Mouse (Mus musculus): ENCODE data around the gene Prss54. TPM values are rescaled to one million over a fixed set of nuclear protein-coding genes. Genes with fewer than 3 reads are reported as not detected.
A peak's percentile ranks its signal among the peaks of the same experiment; 100 is the strongest.

Prss54 gene
- polyA plus RNA-seq, 1 experiment from 2014 or later, result not detected

GRCm38 (mm10) chr8:95549871-95550829 is 26.0 kb downstream of the Prss54 start:
- 65% methylated on average over 16 of the region's 16 CpGs for WGBS
- H3K27ac ChIP-seq, result no peak overlapping the region
- no peaks in the 10 kb centered on the region for H3K27me3 ChIP-seq
- H3K4me1 ChIP-seq, result no peaks in the 10 kb centered on the region
- ATAC-seq (ENCODE audit: insufficient number of reproducible peaks, insufficient read depth, low FRiP score, low TSS enrichment), result no peak
- no peak overlapping the region for H3K4me3 ChIP-seq
- no peaks in the 10 kb centered on the region for H3K9me3 ChIP-seq
- no peaks in the 10 kb centered on the region for H3K36me3 ChIP-seq
- no peak overlapping the region for H3K4me2 ChIP-seq (replicated peaks)
- H3K9ac ChIP-seq, result no peak overlapping the region

DNA sequence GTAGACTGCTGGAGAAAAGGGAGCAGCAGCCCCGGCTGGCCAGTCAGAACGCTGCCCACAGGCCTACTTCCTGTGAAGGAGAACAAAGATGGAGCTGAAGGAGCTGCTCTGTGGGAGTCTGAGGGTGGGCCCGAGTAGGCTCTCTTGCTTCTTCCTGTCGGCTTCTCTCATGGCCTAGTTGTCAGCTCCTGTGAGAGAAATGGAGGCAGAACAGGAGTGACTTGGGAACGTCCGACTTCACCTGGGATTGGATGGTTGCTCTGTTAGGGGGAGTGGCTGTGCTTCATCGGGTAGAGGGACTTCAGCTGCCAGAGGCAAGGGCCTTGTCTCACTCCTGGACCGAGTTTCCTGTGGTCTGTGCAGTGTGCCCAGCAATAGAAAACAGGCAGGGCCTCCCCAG is 28.2 kb downstream of the Prss54 start:
- H3K4me1 ChIP-seq, result no peaks in the 10 kb centered on the region
- no peak overlapping the region for H3K4me2 ChIP-seq (replicated peaks)
- ATAC-seq (ENCODE audit: insufficient number of reproducible peaks, insufficient read depth, low FRiP score, low TSS enrichment), result no peak
- no peak overlapping the region for H3K9ac ChIP-seq
- 59% methylated on average over 8 of the region's 8 CpGs for WGBS
- H3K27me3 ChIP-seq, result no peaks in the 10 kb centered on the region
- H3K4me3 ChIP-seq, result no peak overlapping the region
- no peaks in the 10 kb centered on the region for H3K9me3 ChIP-seq
- H3K27ac ChIP-seq, result no peak overlapping the region
- H3K36me3 ChIP-seq, result no peaks in the 10 kb centered on the region

GRCm38 (mm10) chr8:95546986-95547385 is 29.2 kb downstream of the Prss54 start:
- no peaks in the 10 kb centered on the region for H3K27me3 ChIP-seq
- WGBS, result 86% methylated on average over 4 of the region's 4 CpGs

DNA sequence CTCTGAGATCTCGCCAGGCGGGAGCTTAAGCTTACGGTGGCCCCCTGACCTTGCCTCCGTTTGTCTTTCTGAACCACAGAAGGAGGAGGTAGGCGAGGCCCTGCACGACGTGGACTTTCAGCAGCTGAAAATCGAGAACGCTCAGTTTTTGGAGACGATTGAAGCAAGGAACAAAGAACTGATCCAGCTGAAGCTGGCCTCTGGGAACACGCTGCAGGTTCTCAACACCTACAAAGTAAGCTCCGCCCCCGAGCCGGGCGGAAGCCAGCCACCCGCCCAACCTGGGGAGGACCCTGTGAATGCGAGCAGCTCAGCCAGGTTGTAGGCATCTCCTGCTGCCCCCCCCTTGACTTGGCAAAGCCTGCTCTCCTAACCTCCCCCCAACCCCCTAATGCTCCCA is 30.3 kb downstream of the Prss54 start:
- Histone ChIP-seq H3K9me3 (no peaks in the 10 kb centered on the region), H3K9ac (no peak overlapping the region), H3K27me3 (no peaks in the 10 kb centered on the region), H3K4me1 (no peaks in the 10 kb centered on the region), H3K4me3 (no peak overlapping the region), H3K4me2 (replicated peaks) (no peak overlapping the region), H3K27ac (no peak overlapping the region), H3K36me3 (no peaks in the 10 kb centered on the region)
- ATAC-seq (ENCODE audit: insufficient number of reproducible peaks, insufficient read depth, low FRiP score, low TSS enrichment), result no peak
- WGBS, result 82% methylated on average over 17 of the region's 17 CpGs

More at GRCm38 (mm10) chr8:95546986-95547385, 29.2 kb downstream of the Prss54 start:
- no peaks in the 10 kb centered on the region for H3K36me3 ChIP-seq
- no peak overlapping the region for H3K4me2 ChIP-seq (replicated peaks)
- no peak overlapping the region for H3K9ac ChIP-seq
- no peaks in the 10 kb centered on the region for H3K4me1 ChIP-seq
- ATAC-seq (ENCODE audit: insufficient number of reproducible peaks, insufficient read depth, low FRiP score, low TSS enrichment), result no peak
- no peaks in the 10 kb centered on the region for H3K9me3 ChIP-seq
- no peak overlapping the region for H3K27ac ChIP-seq
- H3K4me3 ChIP-seq, result no peak overlapping the region

GRCm38 (mm10) chr8:95543065-95543464 is 33.1 kb downstream of the Prss54 start:
- Histone ChIP-seq H3K27me3 (no peaks in the 10 kb centered on the region), H3K9ac (no peak overlapping the region), H3K9me3 (no peaks in the 10 kb centered on the region), H3K36me3 (no peaks in the 10 kb centered on the region), H3K4me1 (no peaks in the 10 kb centered on the region), H3K27ac (no peak overlapping the region), H3K4me3 (no peak overlapping the region), H3K4me2 (replicated peaks) (no peak overlapping the region)
- no peak for ATAC-seq (ENCODE audit: insufficient number of reproducible peaks, insufficient read depth, low FRiP score, low TSS enrichment)
- 76% methylated on average over 3 of the region's 3 CpGs for WGBS

DNA sequence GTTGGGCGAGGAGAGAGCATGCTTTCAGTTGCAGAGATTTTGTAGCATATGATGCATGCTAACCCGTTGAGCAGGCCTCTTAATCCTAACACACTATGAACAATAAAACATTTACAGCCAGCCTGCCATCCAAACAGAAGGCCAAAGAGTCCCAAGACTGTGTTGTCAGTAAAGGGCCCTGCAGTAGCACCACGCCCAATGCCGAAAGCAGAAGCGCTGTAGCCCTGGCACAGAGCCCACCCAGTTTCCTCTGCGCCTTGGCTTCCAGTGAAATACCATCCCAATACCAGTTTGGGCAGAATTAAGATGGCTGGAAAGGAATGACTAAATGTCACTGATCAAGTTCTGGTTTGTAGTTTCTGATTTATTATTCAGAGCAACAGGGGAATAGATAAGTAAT is 33.9 kb downstream of the Prss54 start:
- 90% methylated on average over 6 of the region's 6 CpGs for WGBS
- Histone ChIP-seq H3K27me3 (no peaks in the 10 kb centered on the region), H3K4me2 (replicated peaks) (no peak overlapping the region), H3K36me3 (no peaks in the 10 kb centered on the region), H3K9ac (no peak overlapping the region), H3K9me3 (no peaks in the 10 kb centered on the region), H3K4me3 (no peak overlapping the region), H3K27ac (no peak overlapping the region), H3K4me1 (no peaks in the 10 kb centered on the region)
- ATAC-seq (ENCODE audit: insufficient number of reproducible peaks, insufficient read depth, low FRiP score, low TSS enrichment), result no peak

DNA sequence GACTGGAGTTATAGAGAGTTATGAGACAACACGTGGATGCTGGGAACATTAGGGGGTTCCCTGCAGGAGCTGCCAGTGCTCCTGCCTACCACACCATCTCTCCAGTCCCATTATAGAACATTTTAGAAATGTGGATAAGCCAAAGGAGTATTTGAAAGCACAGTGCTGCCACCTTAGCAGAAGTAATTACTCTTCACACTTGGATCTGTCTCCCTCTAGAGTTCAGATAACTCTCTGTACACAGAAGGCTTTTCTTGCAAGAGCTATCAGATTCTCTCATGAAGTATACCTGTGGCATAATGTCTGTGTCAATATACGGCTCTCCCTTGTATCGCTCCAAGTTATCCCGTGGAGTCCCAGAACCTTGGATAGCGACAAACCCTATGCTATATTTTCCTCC is 36.7 kb downstream of the Prss54 start:
- Histone ChIP-seq H3K9ac (no peak overlapping the region), H3K4me1 (no peaks in the 10 kb centered on the region), H3K27me3 (no peaks in the 10 kb centered on the region), H3K9me3 (no peaks in the 10 kb centered on the region), H3K4me2 (replicated peaks) (no peak overlapping the region), H3K36me3 (no peaks in the 10 kb centered on the region), H3K4me3 (no peak overlapping the region), H3K27ac (no peak overlapping the region)
- 82% methylated on average over 5 of the region's 5 CpGs for WGBS
- no peak for ATAC-seq (ENCODE audit: insufficient number of reproducible peaks, insufficient read depth, low FRiP score, low TSS enrichment)

GRCm38 (mm10) chr8:95533584-95534387 is 42.4 kb downstream of the Prss54 start, which contains the start of gene Ccdc113:
Gene Ccdc113 (plus strand): TSS chr8:95534085.
- WGBS, result 9% methylated on average over 33 of the region's 33 CpGs
- H3K27me3 ChIP-seq, result no peaks in the 10 kb centered on the region
- no peaks in the 10 kb centered on the region for H3K36me3 ChIP-seq
- H3K9ac ChIP-seq, result peak within 1 kb of the TSS; percentile 38; the same call in 1 of the 2 replicates
- peak within 1 kb of the TSS; percentile 77 for H3K4me2 ChIP-seq (replicated peaks)
- ATAC-seq (ENCODE audit: insufficient number of reproducible peaks, insufficient read depth, low FRiP score, low TSS enrichment), result peak; percentile 78; the same call in 1 of the 2 replicates
- peaks cover 9% of the 10 kb centered on the region for H3K4me1 ChIP-seq
- H3K27ac ChIP-seq, result no peak within 1 kb of the TSS
- H3K9me3 ChIP-seq, result no peaks in the 10 kb centered on the region
- H3K4me3 ChIP-seq, result peak within 1 kb of the TSS; percentile 44

GRCm38 (mm10) chr8:95532206-95532605 is 43.9 kb downstream of the Prss54 start:
- H3K9me3 ChIP-seq, result no peaks in the 10 kb centered on the region
- no peak overlapping the region for H3K9ac ChIP-seq
- no peak overlapping the region for H3K4me3 ChIP-seq
- 51% methylated on average over 4 of the region's 4 CpGs for WGBS
- no peak overlapping the region for H3K4me2 ChIP-seq (replicated peaks)
- peaks cover 9% of the 10 kb centered on the region for H3K4me1 ChIP-seq
- no peak overlapping the region for H3K27ac ChIP-seq
- H3K36me3 ChIP-seq, result no peaks in the 10 kb centered on the region
- no peak for ATAC-seq (ENCODE audit: insufficient number of reproducible peaks, insufficient read depth, low FRiP score, low TSS enrichment)
- no peaks in the 10 kb centered on the region for H3K27me3 ChIP-seq

DNA sequence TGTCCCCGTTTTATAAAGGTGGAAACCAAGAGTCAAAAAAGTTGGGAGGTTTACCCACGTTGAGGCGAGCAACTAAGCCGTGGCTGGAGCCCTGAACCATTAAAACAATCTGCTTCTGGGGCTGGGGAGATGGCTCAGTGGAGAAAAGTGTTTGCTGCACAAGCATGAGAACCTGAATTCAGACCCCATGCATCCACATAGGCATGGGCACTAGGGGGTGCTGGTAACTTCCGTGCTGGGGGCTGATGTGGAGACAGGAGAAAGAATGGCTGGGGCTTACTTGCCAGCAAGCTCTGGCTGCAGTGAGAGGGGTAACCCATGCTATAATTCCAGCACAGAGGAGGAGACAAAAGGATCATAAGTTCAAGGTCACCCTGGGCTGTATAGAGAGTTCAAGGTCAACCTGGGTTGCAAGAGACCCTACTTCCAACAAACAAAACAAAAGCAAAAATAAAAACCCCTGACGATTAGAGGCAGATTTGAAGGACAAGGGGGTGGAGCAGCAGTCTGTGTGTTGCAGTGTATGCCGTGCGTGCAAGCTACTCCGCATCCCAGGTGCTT is 47.3 kb downstream of the Prss54 start:
- Histone ChIP-seq H3K4me3 (no peak overlapping the region), H3K9me3 (no peaks in the 10 kb centered on the region), H3K27ac (no peak overlapping the region), H3K27me3 (no peaks in the 10 kb centered on the region), H3K4me2 (replicated peaks) (no peak overlapping the region), H3K9ac (no peak overlapping the region), H3K4me1 (peaks cover 3% of the 10 kb centered on the region; the same call in 1 of the 2 replicates), H3K36me3 (no peaks in the 10 kb centered on the region)
- no peak for ATAC-seq (ENCODE audit: insufficient number of reproducible peaks, insufficient read depth, low FRiP score, low TSS enrichment)
- WGBS, result 64% methylated on average over 9 of the region's 9 CpGs

- Histone ChIP-seq H3K9me3 (no peaks in the 10 kb centered on the region), H3K4me2 (replicated peaks) (no peak overlapping the region)
- 88% methylated on average over 10 of the region's 10 CpGs for WGBS
Measured at GRCm38 (mm10) chr8:95528194-95528593, 47.9 kb downstream of the Prss54 start.

More at GRCm38 (mm10) chr8:95528194-95528593, 47.9 kb downstream of the Prss54 start:
- Histone ChIP-seq H3K9ac (no peak overlapping the region), H3K4me3 (no peak overlapping the region), H3K27ac (no peak overlapping the region), H3K4me1 (no peaks in the 10 kb centered on the region), H3K27me3 (no peaks in the 10 kb centered on the region), H3K36me3 (no peaks in the 10 kb centered on the region)
- ATAC-seq (ENCODE audit: insufficient number of reproducible peaks, insufficient read depth, low FRiP score, low TSS enrichment), result no peak

All from embryonic facial prominence, embryonic 12.5 days (tissue).